9 mouse cellular contexts compared by ENCODE assay signal in the genomic region with DNA sequence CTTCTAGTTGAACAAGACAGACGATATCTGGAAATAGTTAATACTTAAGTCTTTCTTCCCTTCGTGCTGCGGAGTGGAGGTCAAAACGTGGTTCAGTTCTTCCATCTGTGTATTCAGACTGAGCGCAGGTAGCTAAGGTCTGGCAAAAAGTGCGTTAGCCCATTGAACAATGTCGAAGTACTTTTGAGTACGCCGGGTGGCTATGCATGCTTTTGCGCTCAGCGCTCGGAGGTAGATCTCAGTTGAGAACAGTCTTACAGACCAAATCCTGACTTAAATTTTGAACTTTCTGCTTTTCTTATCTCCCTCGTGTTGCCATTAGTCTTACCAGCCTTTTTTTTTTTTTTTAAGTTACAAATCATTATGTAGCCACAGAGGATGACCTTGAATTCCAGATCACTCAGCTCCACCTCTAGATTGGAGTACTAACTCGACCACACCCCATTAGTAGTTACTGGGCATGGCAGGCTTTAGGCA. TPM values are rescaled to one million over a fixed set of nuclear protein-coding genes. Genes with fewer than 3 reads are reported as not detected.
DNase-seq lines count a peak whose midpoint lies in the region; ATAC-seq lines count a peak whose summit lies in the region.
"Had no signal": no experiment of that assay in that cellular context is flagged by ENCODE, and none has a peak within 500 bp of the region (broad histone marks: within the 10 kb centered on the region; RNA-seq: fewer than 3 reads in every experiment).

No protein-coding gene starts in this region.

- peak overlapping the region; percentile 99 for H3K4me3 ChIP-seq in forebrain, embryonic 11.5 days (ENCODE audit: low read depth, low read length)
- H3K4me3 ChIP-seq in kidney, embryonic 16.5 days (ENCODE audit: low read length), result peak overlapping the region; percentile 91
- peak overlapping the region; percentile 64 for H3K4me3 ChIP-seq in midbrain, embryonic 16.5 days (ENCODE audit: low read depth, low read length)

- H3K9me3 ChIP-seq in forebrain, embryonic 11.5 days (ENCODE audit: control insufficient read depth, low read length), result no peaks in the 10 kb centered on the region
- no peaks in the 10 kb centered on the region for H3K9me3 ChIP-seq in kidney, embryonic 16.5 days (ENCODE audit: low read length)
- no peaks in the 10 kb centered on the region for H3K9me3 ChIP-seq in midbrain, embryonic 16.5 days (replicated peaks; ENCODE audit: control insufficient read depth, low read length, poor library complexity, severe bottlenecking)

- WGBS in forebrain, embryonic 11.5 days, result 2% methylated on average over 14 of the region's 14 CpGs
- 0% methylated on average over 14 of the region's 14 CpGs for WGBS in kidney, embryonic 16.5 days
- WGBS in midbrain, embryonic 16.5 days, result 2% methylated on average over 14 of the region's 14 CpGs

- no peaks in the 10 kb centered on the region for H3K36me3 ChIP-seq in forebrain, embryonic 11.5 days (ENCODE audit: control insufficient read depth, insufficient read depth, low read length)
- H3K36me3 ChIP-seq in kidney, embryonic 16.5 days (ENCODE audit: insufficient read depth, low read length), result no peaks in the 10 kb centered on the region
- H3K36me3 ChIP-seq in midbrain, embryonic 16.5 days (ENCODE audit: control insufficient read depth, insufficient read depth, low read length), result no peaks in the 10 kb centered on the region

- 0 out of 2 replicates have a peak, but pooled peaks cover 1% of the 10 kb centered on the region for H3K4me1 ChIP-seq in forebrain, embryonic 11.5 days (replicated peaks; ENCODE audit: control insufficient read depth, insufficient read depth, low read length)
- H3K4me1 ChIP-seq in kidney, embryonic 16.5 days (ENCODE audit: insufficient read depth, low read length), result peaks cover 29% of the 10 kb centered on the region
- peaks cover 24% of the 10 kb centered on the region for H3K4me1 ChIP-seq in midbrain, embryonic 16.5 days (ENCODE audit: control insufficient read depth, insufficient read depth, low read length)

- ATAC-seq in forebrain, embryonic 11.5 days (replicated peaks; ENCODE audit: low FRiP score), result no peak
- no peak for ATAC-seq in kidney, embryonic 16.5 days (ENCODE audit: low FRiP score, low TSS enrichment)
- ATAC-seq in midbrain, embryonic 16.5 days, result no peak

- peak overlapping the region; percentile 87 for H3K4me2 ChIP-seq in forebrain, embryonic 11.5 days (ENCODE audit: low read depth, low read length, severe bottlenecking)
- peak overlapping the region; percentile 85 for H3K4me2 ChIP-seq in kidney, embryonic 16.5 days (replicated peaks; ENCODE audit: low read depth, low read length)
- peak overlapping the region; percentile 98 for H3K4me2 ChIP-seq in midbrain, embryonic 16.5 days (ENCODE audit: low read length)

- H3K27me3 ChIP-seq in forebrain, embryonic 11.5 days (ENCODE audit: control insufficient read depth, insufficient read depth, low read length), result no peaks in the 10 kb centered on the region
- H3K27me3 ChIP-seq in kidney, embryonic 16.5 days (ENCODE audit: insufficient read depth, low read length), result no peaks in the 10 kb centered on the region
- no peaks in the 10 kb centered on the region for H3K27me3 ChIP-seq in midbrain, embryonic 16.5 days (ENCODE audit: control insufficient read depth, insufficient read depth, low read depth, low read length)

- H3K9ac ChIP-seq in forebrain, embryonic 11.5 days (ENCODE audit: low read length), result peak overlapping the region; percentile 96
- H3K9ac ChIP-seq in kidney, embryonic 16.5 days (replicated peaks; ENCODE audit: low read length), result peak overlapping the region; percentile 94
- peak overlapping the region; percentile 21; the same call in 1 of the 2 replicates for H3K9ac ChIP-seq in midbrain, embryonic 16.5 days (ENCODE audit: low read depth, low read length)

- peak; percentile 28 for DNase-seq in thymus, postnatal 0 days (ENCODE audit: low spot score)
- DNase-seq in thymus, postnatal 25 days, result no peak
- DNase-seq in forebrain, embryonic 11.5 days (ENCODE audit: low spot score), result no peak
- DNase-seq in gastrocnemius, postnatal 10 days, result no peak
- DNase-seq in frontal cortex, adult 2 months (ENCODE audit: extremely low spot score in 1 of 2, low spot score in 1 of 2), result no peak
- no peak for DNase-seq in cerebellum, postnatal 14 days

- no peak overlapping the region for H3K27ac ChIP-seq in forebrain, embryonic 11.5 days (ENCODE audit: low read depth, low read length)
- H3K27ac ChIP-seq in kidney, embryonic 16.5 days (ENCODE audit: low read length), result peak overlapping the region; percentile 93
- no peak overlapping the region for H3K27ac ChIP-seq in midbrain, embryonic 16.5 days (ENCODE audit: low read length)

RNA-seq across cellular contexts. Expression of gene Hnrnpf, which starts 8.3 kb away (rescaled TPM):
- 1,040 and 1,096 TPM in 2 replicates for polyA plus RNA-seq in thymus, postnatal 0 days (2015; fragmentation: Nextera tagmentation; extraction: Ambion mirVana)
- polyA plus RNA-seq in forebrain, embryonic 11.5 days (2014; fragmentation: Nextera tagmentation; extraction: Ambion mirVana), result 782 and 811 TPM in 2 replicates
- 793 and 842 TPM in 2 replicates for polyA plus RNA-seq in kidney, embryonic 16.5 days (2015; fragmentation: Nextera tagmentation; extraction: Ambion mirVana)
- polyA plus RNA-seq in midbrain, embryonic 16.5 days (2015; fragmentation: Nextera tagmentation; extraction: Ambion mirVana), result 226 and 237 TPM in 2 replicates
- total RNA-seq in gastrocnemius, postnatal 10 days (2021), result 100 to 1,000 TPM; 199 to 227 TPM
- polyA plus RNA-seq in frontal cortex, adult 2 months (2012; rRNA removed), result 121 and 126 TPM in 2 replicates

RNA-seq across cellular contexts. Expression of gene Fxyd4, which starts 29.0 kb away (rescaled TPM):
- 2.3 TPM in 2 replicates for polyA plus RNA-seq in thymus, postnatal 0 days (2015; fragmentation: Nextera tagmentation; extraction: Ambion mirVana)
- 2.8 and 3.9 TPM in 2 replicates for polyA plus RNA-seq in forebrain, embryonic 11.5 days (2014; fragmentation: Nextera tagmentation; extraction: Ambion mirVana)
- polyA plus RNA-seq in kidney, embryonic 16.5 days (2015; fragmentation: Nextera tagmentation; extraction: Ambion mirVana), result 98.1 and 98.5 TPM in 2 replicates
- 1.8 and 3.5 TPM in 2 replicates for polyA plus RNA-seq in midbrain, embryonic 16.5 days (2015; fragmentation: Nextera tagmentation; extraction: Ambion mirVana)
- total RNA-seq in gastrocnemius, postnatal 10 days (2021), result not detected
- 0.08 TPM in 1 of 2 replicates, not detected in the other for polyA plus RNA-seq in frontal cortex, adult 2 months (2012; rRNA removed)
- total RNA-seq: gastrocnemius, postnatal 4 days had no signal

RNA-seq across cellular contexts. Expression of gene Zfp239, which starts 46.6 kb away (rescaled TPM):
- polyA plus RNA-seq in thymus, postnatal 0 days (2015; fragmentation: Nextera tagmentation; extraction: Ambion mirVana), result 6.3 and 7.0 TPM in 2 replicates
- 14.4 and 16.9 TPM in 2 replicates for polyA plus RNA-seq in forebrain, embryonic 11.5 days (2014; fragmentation: Nextera tagmentation; extraction: Ambion mirVana)
- 11.5 and 12.6 TPM in 2 replicates for polyA plus RNA-seq in kidney, embryonic 16.5 days (2015; fragmentation: Nextera tagmentation; extraction: Ambion mirVana)
- 16.8 and 17.9 TPM in 2 replicates for polyA plus RNA-seq in midbrain, embryonic 16.5 days (2015; fragmentation: Nextera tagmentation; extraction: Ambion mirVana)
- total RNA-seq in gastrocnemius, postnatal 10 days (2021), result under 1 TPM; 0.23 to 0.95 TPM
- 24.3 and 26.8 TPM in 2 replicates for polyA plus RNA-seq in frontal cortex, adult 2 months (2012; rRNA removed)

Comparison
In these comparisons a context has a peak if more than half of its experiments do, and no peak if none do; other contexts are left out.
1. H3K9ac ChIP-seq: peak in every context shown above with its lines; median percentile 96 in forebrain, embryonic 11.5 days; 94 in kidney, embryonic 16.5 days; 21 in midbrain, embryonic 16.5 days.
2. RNA of gene Fxyd4, which starts 29.0 kb away (polyA plus RNA-seq): 98.1 to 98.5 TPM in kidney, embryonic 16.5 days; 2.8 to 3.9 TPM in forebrain, embryonic 11.5 days, 2.3 TPM in thymus, postnatal 0 days, 1.8 to 3.5 TPM in midbrain, embryonic 16.5 days and 0.08 TPM in frontal cortex, adult 2 months; every median in the first group is over 10 times any median in the second.
3. Peak in every context shown above with its lines, with median percentiles within 50 percentile points of each other: H3K4me2 ChIP-seq and H3K4me3 ChIP-seq.